Mouse (Mus musculus) neural tube, embryonic 11.5 days (tissue): ENCODE results near the gene Snrnp35. TPM values are rescaled to one million over a fixed set of nuclear protein-coding genes. Genes with fewer than 3 reads are reported as not detected.

ENCODE experiments used
- ATAC-seq: fragments of 200-750 bp; cut with Nextera tagmentation; 2 replicates; pipeline ENCODE4 v1.8.0; 2017; ENCODE audit warnings: moderate number of reproducible peaks, mild to moderate bottlenecking, moderate TSS enrichment, moderate library complexity; ENCODE audit not compliant: insufficient read depth, low FRiP score, low TSS enrichment
- DNase-seq: peaks from one replicate; pipeline ENCODE4 v3.0.0-alpha.2; 2015; ENCODE audit warnings: low spot score
- H3K27ac ChIP-seq: fragments of 300-500 bp; sonication (generic); 2 replicates; pipeline ENCODE4 v1.5.1; 2014; ENCODE audit warnings: low read depth, mild to moderate bottlenecking, low read length
- H3K27me3 ChIP-seq: fragments of 300-500 bp; sonication (generic); 2 replicates; pipeline ENCODE4 v1.6.1; 2014; ENCODE audit warnings: mild to moderate bottlenecking, low read length, mixed read lengths; ENCODE audit not compliant: control insufficient read depth, insufficient read depth
- H3K36me3 ChIP-seq: fragments of 300-500 bp; sonication (generic); 2 replicates; pipeline ENCODE4 v1.6.1; 2014; ENCODE audit warnings: mild to moderate bottlenecking, low read length, moderate library complexity, mixed read lengths; ENCODE audit not compliant: control insufficient read depth, insufficient read depth
- H3K4me1 ChIP-seq: fragments of 300-500 bp; sonication (generic); 2 replicates; pipeline ENCODE4 v1.6.1; 2014; ENCODE audit warnings: low read length, mixed read lengths; ENCODE audit not compliant: control insufficient read depth, insufficient read depth
- H3K4me2 ChIP-seq: fragments of 300-500 bp; sonication (generic); 2 replicates; pipeline ENCODE4 v1.6.1; 2014; ENCODE audit warnings: low read depth, mild to moderate bottlenecking, moderate library complexity
- H3K4me3 ChIP-seq: fragments of 300-500 bp; sonication (generic); 2 replicates; pipeline ENCODE4 v1.5.1; 2014; ENCODE audit warnings: low read depth, low read length
- H3K9ac ChIP-seq: fragments of 300-500 bp; sonication (generic); 2 replicates; pipeline ENCODE4 v1.6.1; 2014; ENCODE audit warnings: mild to moderate bottlenecking, low read length
- H3K9me3 ChIP-seq: fragments of 300-500 bp; sonication (generic); 2 replicates; pipeline ENCODE4 v1.6.1; 2016; ENCODE audit warnings: low read length; ENCODE audit not compliant: control insufficient read depth
- WGBS: fragments of 180-500 bp; shearing (Covaris S2); extraction: QIAGEN DNeasy Blood & Tissue Kit; methylation state at CpG from one replicate; pipeline ENCODE4 v1.1.7; 2014; 5-methylcytosine and 5-hydroxymethylcytosine counted together
- polyA plus RNA-seq: library from polyadenylated mRNA; unstranded; fragments of >200 nt; fragmentation: Nextera tagmentation; extraction: Ambion mirVana; gene quantifications from 2 replicates; pipeline ENCODE4 v1.2.1, GENCODE M21; 2014

The Snrnp35 gene
- polyA plus RNA-seq, 1 experiment from 2014 or later, result 14.7 TPM

DNA sequence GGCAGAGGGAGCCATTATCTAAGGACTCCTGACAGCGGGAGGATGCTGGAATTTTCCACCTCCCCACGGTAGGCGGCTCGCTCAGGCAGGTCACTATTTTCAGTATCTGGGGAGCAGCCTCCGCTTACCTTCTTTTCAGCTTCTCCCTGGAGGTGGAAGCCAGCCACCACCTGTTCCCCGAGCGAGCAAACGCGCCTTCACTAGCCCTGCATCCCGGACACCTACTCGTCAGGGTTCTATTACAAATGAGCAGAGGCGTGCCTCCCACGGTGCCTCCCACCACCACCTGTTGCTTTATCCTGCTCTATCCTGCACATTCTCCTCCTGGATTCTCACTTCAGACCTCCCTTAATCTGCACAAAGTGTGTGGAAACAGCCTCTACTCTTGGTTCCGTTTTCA is 20.8 kb downstream of the Snrnp35 start:
- H3K4me1 ChIP-seq, result peaks cover 3% of the 10 kb centered on the region; the same call in 1 of the 2 replicates
- 63% methylated on average over 14 of the region's 14 CpGs for WGBS
- no peaks in the 10 kb centered on the region for H3K36me3 ChIP-seq
- no peak overlapping the region for H3K9ac ChIP-seq
- H3K4me2 ChIP-seq, result no peak overlapping the region
- DNase-seq (no peak), ATAC-seq (no peak)
- no peaks in the 10 kb centered on the region for H3K27me3 ChIP-seq
- H3K9me3 ChIP-seq, result no peaks in the 10 kb centered on the region
- no peak overlapping the region for H3K4me3 ChIP-seq
- no peak overlapping the region for H3K27ac ChIP-seq

- H3K4me2 ChIP-seq, result no peak overlapping the region
- ATAC-seq, result no peak
- DNase-seq, result no peak
- H3K36me3 ChIP-seq, result no peaks in the 10 kb centered on the region; the same call in 1 of the 2 replicates
- no peak overlapping the region for H3K27ac ChIP-seq
- H3K27me3 ChIP-seq, result no peaks in the 10 kb centered on the region
- no peak overlapping the region for H3K9ac ChIP-seq
- no peak overlapping the region for H3K4me3 ChIP-seq
- WGBS, result 93% methylated on average over 4 of the region's 4 CpGs
- H3K9me3 ChIP-seq, result no peaks in the 10 kb centered on the region
- H3K4me1 ChIP-seq, result no peaks in the 10 kb centered on the region
These were observed 22.3 kb downstream of the Snrnp35 start for GRCm38 (mm10) chr5:124505235-124505634.

GRCm38 (mm10) chr5:124506731-124507359 is 23.9 kb downstream of the Snrnp35 start:
- WGBS, result 79% methylated on average over 10 of the region's 10 CpGs
- no peak overlapping the region for H3K4me3 ChIP-seq
- H3K27ac ChIP-seq, result no peak overlapping the region
- no peaks in the 10 kb centered on the region for H3K9me3 ChIP-seq
- ATAC-seq (no peak), DNase-seq (no peak)
- no peaks in the 10 kb centered on the region for H3K4me1 ChIP-seq
- no peak overlapping the region for H3K4me2 ChIP-seq
- H3K9ac ChIP-seq, result no peak overlapping the region
- no peaks in the 10 kb centered on the region; the same call in 1 of the 2 replicates for H3K36me3 ChIP-seq
- H3K27me3 ChIP-seq, result no peaks in the 10 kb centered on the region

GRCm38 (mm10) chr5:124509200-124509599 is 26.3 kb downstream of the Snrnp35 start:
- Histone ChIP-seq H3K27me3 (no peaks in the 10 kb centered on the region), H3K4me1 (no peaks in the 10 kb centered on the region), H3K4me3 (no peak overlapping the region), H3K27ac (no peak overlapping the region), H3K4me2 (no peak overlapping the region), H3K36me3 (peaks cover 2% of the 10 kb centered on the region; the same call in 1 of the 2 replicates), H3K9me3 (no peaks in the 10 kb centered on the region), H3K9ac (no peak overlapping the region)
- WGBS, result 93% methylated on average over 6 of the region's 6 CpGs
- ATAC-seq (no peak), DNase-seq (no peak)

GRCm38 (mm10) chr5:124509742-124510237 is 26.9 kb downstream of the Snrnp35 start:
- H3K27ac ChIP-seq, result no peak overlapping the region
- no peaks in the 10 kb centered on the region for H3K9me3 ChIP-seq
- H3K4me1 ChIP-seq, result no peaks in the 10 kb centered on the region
- H3K36me3 ChIP-seq, result peaks cover 6% of the 10 kb centered on the region; the same call in 1 of the 2 replicates
- no peak overlapping the region for H3K9ac ChIP-seq
- no peaks in the 10 kb centered on the region for H3K27me3 ChIP-seq
- ATAC-seq (no peak), DNase-seq (no peak)
- no peak overlapping the region for H3K4me2 ChIP-seq
- WGBS, result 77% methylated on average over 12 of the region's 12 CpGs
- H3K4me3 ChIP-seq, result no peak overlapping the region

DNA sequence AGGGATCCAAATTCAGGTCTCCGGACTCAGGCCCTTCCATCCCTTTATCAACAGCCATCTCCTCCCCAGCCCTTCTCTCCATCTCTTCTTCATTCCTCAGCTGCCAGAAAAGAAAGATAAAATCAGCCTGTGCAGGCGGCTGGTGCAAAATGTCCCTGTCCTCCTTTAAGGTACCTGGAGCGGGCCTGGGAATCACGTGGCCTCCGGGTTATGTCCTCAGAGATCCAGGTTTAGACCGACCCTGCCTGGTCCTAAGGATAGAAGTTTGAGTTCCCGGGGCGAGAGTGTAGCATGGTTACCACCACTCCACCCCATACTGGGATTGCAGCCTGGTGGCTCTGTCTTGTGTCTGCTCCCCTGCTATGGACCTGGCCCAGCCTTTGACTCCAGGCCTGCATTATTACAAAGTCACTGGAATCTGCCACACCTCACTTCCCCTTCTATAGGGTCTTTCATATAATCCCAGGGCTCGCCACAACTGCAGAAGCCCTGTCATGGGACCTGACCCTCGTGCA is 27.7 kb downstream of the Snrnp35 start:
- no peak overlapping the region for H3K4me3 ChIP-seq
- H3K9ac ChIP-seq, result no peak overlapping the region
- DNase-seq, result no peak
- H3K4me1 ChIP-seq, result no peaks in the 10 kb centered on the region
- ATAC-seq, result no peak
- H3K27ac ChIP-seq, result no peak overlapping the region
- no peak overlapping the region for H3K4me2 ChIP-seq
- no peaks in the 10 kb centered on the region for H3K27me3 ChIP-seq
- peaks cover 6% of the 10 kb centered on the region; the same call in 1 of the 2 replicates for H3K36me3 ChIP-seq
- WGBS, result 90% methylated on average over 10 of the region's 10 CpGs
- no peaks in the 10 kb centered on the region for H3K9me3 ChIP-seq

DNA sequence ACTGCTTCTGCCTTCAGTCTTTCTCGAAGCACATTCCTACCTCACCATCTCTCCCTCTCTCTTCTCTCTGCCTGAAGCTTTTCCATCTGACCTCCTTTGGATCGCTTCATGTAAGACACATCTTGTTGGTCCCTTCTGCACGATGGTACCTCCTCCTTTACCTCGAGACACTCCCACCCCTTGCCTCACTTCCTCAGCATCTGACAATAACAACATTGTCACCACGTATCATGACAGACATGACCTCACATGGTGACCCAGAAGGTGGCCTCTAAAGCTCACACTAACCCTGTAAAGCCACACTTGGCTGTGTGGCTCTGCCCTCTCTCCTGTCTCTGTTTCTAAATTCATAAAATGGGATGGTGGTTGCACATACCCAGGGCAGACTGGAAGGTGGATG is 32.9 kb downstream of the Snrnp35 start:
- no peak overlapping the region for H3K4me3 ChIP-seq
- H3K9ac ChIP-seq, result no peak overlapping the region
- no peaks in the 10 kb centered on the region for H3K4me1 ChIP-seq
- WGBS, result 92% methylated on average over 5 of the region's 5 CpGs
- H3K4me2 ChIP-seq, result no peak overlapping the region
- H3K27ac ChIP-seq, result no peak overlapping the region
- no peaks in the 10 kb centered on the region for H3K9me3 ChIP-seq
- ATAC-seq (no peak), DNase-seq (no peak)
- H3K27me3 ChIP-seq, result no peaks in the 10 kb centered on the region
- peaks cover 6% of the 10 kb centered on the region; the same call in 1 of the 2 replicates for H3K36me3 ChIP-seq

- H3K9me3 ChIP-seq, result no peaks in the 10 kb centered on the region
- H3K9ac ChIP-seq, result no peak overlapping the region
- no peak for ATAC-seq
- H3K36me3 ChIP-seq, result peaks cover 4% of the 10 kb centered on the region
- DNase-seq, result no peak
- WGBS, result 75% methylated on average over 10 of the region's 10 CpGs
- no peak overlapping the region for H3K4me3 ChIP-seq
- H3K27ac ChIP-seq, result no peak overlapping the region
- no peaks in the 10 kb centered on the region for H3K27me3 ChIP-seq
- no peaks in the 10 kb centered on the region for H3K4me1 ChIP-seq
- H3K4me2 ChIP-seq, result no peak overlapping the region
These were observed 35.7 kb downstream of the Snrnp35 start for GRCm38 (mm10) chr5:124518648-124519047.

GRCm38 (mm10) chr5:124521588-124521987 is 38.7 kb downstream of the Snrnp35 start:
- H3K36me3 ChIP-seq, result no peaks in the 10 kb centered on the region; the same call in 1 of the 2 replicates
- no peaks in the 10 kb centered on the region for H3K9me3 ChIP-seq
- no peaks in the 10 kb centered on the region for H3K27me3 ChIP-seq
- no peak overlapping the region for H3K27ac ChIP-seq
- H3K9ac ChIP-seq, result no peak overlapping the region
- ATAC-seq (no peak), DNase-seq (no peak)
- 92% methylated on average over 4 of the region's 4 CpGs for WGBS
- no peak overlapping the region for H3K4me2 ChIP-seq
- no peaks in the 10 kb centered on the region for H3K4me1 ChIP-seq
- no peak overlapping the region for H3K4me3 ChIP-seq
